Mouse (Mus musculus): ENCODE data around the gene Chrm3. TPM values are rescaled to one million over a fixed set of nuclear protein-coding genes. Genes with fewer than 3 reads are reported as not detected.

Gene Chrm3
- polyA plus RNA-seq, 1 experiment: 1.8 TPM

- 59% methylated on average over 1 of the region's 1 CpGs for WGBS
- TF ChIP-seq CTCF (IDR thresholded peaks at IDR 0.05; ENCODE audit: insufficient read depth, low read length): no peak
- TF ChIP-seq POLR2A (IDR thresholded peaks at IDR 0.05; ENCODE audit: borderline replicate concordance, extremely low read depth, low read depth, low read length): no peak
Measured at GRCm38 (mm10) chr13:9930606-9931005, 430.0 kb downstream of the Chrm3 start.

GRCm38 (mm10) chr13:9929978-9930377 is 430.7 kb downstream of the Chrm3 start:
- no peak for TF ChIP-seq CTCF (IDR thresholded peaks at IDR 0.05; ENCODE audit: insufficient read depth, low read length)
- TF ChIP-seq POLR2A (IDR thresholded peaks at IDR 0.05; ENCODE audit: borderline replicate concordance, extremely low read depth, low read depth, low read length): no peak
- Histone ChIP-seq H3K4me1 (ENCODE audit: control insufficient read depth, insufficient read depth, low read length) (no peaks in the 10 kb centered on the region; the same call in 1 of the 2 replicates), H3K4me3 (replicated peaks; ENCODE audit: extremely low read depth, low read depth, low read length) (no peak overlapping the region)
- peak; percentile 14 for DNase-seq
- 59% methylated on average over 2 of the region's 2 CpGs for WGBS

More at GRCm38 (mm10) chr13:9930606-9931005, 430.0 kb downstream of the Chrm3 start:
- no peaks in the 10 kb centered on the region; the same call in 1 of the 2 replicates for H3K4me1 ChIP-seq (ENCODE audit: control insufficient read depth, insufficient read depth, low read length)
- H3K4me3 ChIP-seq (replicated peaks; ENCODE audit: extremely low read depth, low read depth, low read length): no peak overlapping the region
- no peak for DNase-seq

- Histone ChIP-seq H3K4me3 (replicated peaks; ENCODE audit: extremely low read depth, low read depth, low read length) (no peak overlapping the region), H3K4me1 (ENCODE audit: control insufficient read depth, insufficient read depth, low read length) (no peaks in the 10 kb centered on the region)
- no peak for DNase-seq
- TF ChIP-seq CTCF (IDR thresholded peaks at IDR 0.05; ENCODE audit: insufficient read depth, low read length) (no peak), POLR2A (IDR thresholded peaks at IDR 0.05; ENCODE audit: borderline replicate concordance, extremely low read depth, low read depth, low read length) (no peak)
- 74% methylated on average over 1 of the region's 1 CpGs for WGBS
Measured at GRCm38 (mm10) chr13:9921150-9921549, 439.5 kb downstream of the Chrm3 start.

GRCm38 (mm10) chr13:9912697-9913096 is 447.9 kb downstream of the Chrm3 start:
- H3K4me3 ChIP-seq (replicated peaks; ENCODE audit: extremely low read depth, low read depth, low read length): no peak overlapping the region
- WGBS: 92% methylated on average over 4 of the region's 4 CpGs
- DNase-seq: no peak
- TF ChIP-seq POLR2A (IDR thresholded peaks at IDR 0.05; ENCODE audit: borderline replicate concordance, extremely low read depth, low read depth, low read length) (no peak), CTCF (IDR thresholded peaks at IDR 0.05; ENCODE audit: insufficient read depth, low read length) (no peak)
- no peaks in the 10 kb centered on the region for H3K4me1 ChIP-seq (ENCODE audit: control insufficient read depth, insufficient read depth, low read length)

- WGBS: 71% methylated on average over 2 of the region's 2 CpGs
- TF ChIP-seq CTCF (IDR thresholded peaks at IDR 0.05; ENCODE audit: insufficient read depth, low read length): no peak
- TF ChIP-seq POLR2A (IDR thresholded peaks at IDR 0.05; ENCODE audit: borderline replicate concordance, extremely low read depth, low read depth, low read length): no peak
- DNase-seq: no peak
- no peaks in the 10 kb centered on the region; the same call in 1 of the 2 replicates for H3K4me1 ChIP-seq (ENCODE audit: control insufficient read depth, insufficient read depth, low read length)
- no peak overlapping the region for H3K4me3 ChIP-seq (replicated peaks; ENCODE audit: extremely low read depth, low read depth, low read length)
Measured at GRCm38 (mm10) chr13:9908707-9909106, 451.9 kb downstream of the Chrm3 start.

- DNase-seq: no peak
- no peak for TF ChIP-seq CTCF (IDR thresholded peaks at IDR 0.05; ENCODE audit: insufficient read depth, low read length)
- TF ChIP-seq POLR2A (IDR thresholded peaks at IDR 0.05; ENCODE audit: borderline replicate concordance, extremely low read depth, low read depth, low read length): no peak
- Histone ChIP-seq H3K4me1 (ENCODE audit: control insufficient read depth, insufficient read depth, low read length) (no peaks in the 10 kb centered on the region; the same call in 1 of the 2 replicates), H3K4me3 (replicated peaks; ENCODE audit: extremely low read depth, low read depth, low read length) (no peak overlapping the region)
- WGBS: 65% methylated on average over 3 of the region's 3 CpGs
Measured at GRCm38 (mm10) chr13:9907202-9907601, 453.4 kb downstream of the Chrm3 start.

- Histone ChIP-seq H3K4me1 (ENCODE audit: control insufficient read depth, insufficient read depth, low read length) (no peaks in the 10 kb centered on the region; the same call in 1 of the 2 replicates), H3K4me3 (replicated peaks; ENCODE audit: extremely low read depth, low read depth, low read length) (no peak overlapping the region)
- no peak for DNase-seq
- TF ChIP-seq CTCF (IDR thresholded peaks at IDR 0.05; ENCODE audit: insufficient read depth, low read length) (no peak), POLR2A (IDR thresholded peaks at IDR 0.05; ENCODE audit: borderline replicate concordance, extremely low read depth, low read depth, low read length) (no peak)
Measured at GRCm38 (mm10) chr13:9904455-9904854, 456.2 kb downstream of the Chrm3 start.

- H3K4me3 ChIP-seq (replicated peaks; ENCODE audit: extremely low read depth, low read depth, low read length): no peak overlapping the region
- 81% methylated on average over 5 of the region's 5 CpGs for WGBS
- H3K4me1 ChIP-seq (ENCODE audit: control insufficient read depth, insufficient read depth, low read length): no peaks in the 10 kb centered on the region
- TF ChIP-seq POLR2A (IDR thresholded peaks at IDR 0.05; ENCODE audit: borderline replicate concordance, extremely low read depth, low read depth, low read length): no peak
- no peak for TF ChIP-seq CTCF (IDR thresholded peaks at IDR 0.05; ENCODE audit: insufficient read depth, low read length)
- DNase-seq: no peak
Measured at GRCm38 (mm10) chr13:9900653-9901385, 459.8 kb downstream of the Chrm3 start.

GRCm38 (mm10) chr13:9898664-9899369 is 461.8 kb downstream of the Chrm3 start:
- 76% methylated on average over 3 of the region's 3 CpGs for WGBS
- no peak for DNase-seq
- TF ChIP-seq CTCF (IDR thresholded peaks at IDR 0.05; ENCODE audit: insufficient read depth, low read length): no peak
- no peak for TF ChIP-seq POLR2A (IDR thresholded peaks at IDR 0.05; ENCODE audit: borderline replicate concordance, extremely low read depth, low read depth, low read length)

More at GRCm38 (mm10) chr13:9898664-9899369, 461.8 kb downstream of the Chrm3 start:
- Histone ChIP-seq H3K4me1 (ENCODE audit: control insufficient read depth, insufficient read depth, low read length) (no peaks in the 10 kb centered on the region), H3K4me3 (replicated peaks; ENCODE audit: extremely low read depth, low read depth, low read length) (no peak overlapping the region)

All from lung, adult 2 months (tissue).